Mouse (Mus musculus): Measurements from ENCODE around the gene Kcnj6. TPM values are rescaled to one million over a fixed set of nuclear protein-coding genes. Genes with fewer than 3 reads are reported as not detected.

The Kcnj6 gene
- polyA plus RNA-seq, 1 experiment, result 9.7 TPM

DNA sequence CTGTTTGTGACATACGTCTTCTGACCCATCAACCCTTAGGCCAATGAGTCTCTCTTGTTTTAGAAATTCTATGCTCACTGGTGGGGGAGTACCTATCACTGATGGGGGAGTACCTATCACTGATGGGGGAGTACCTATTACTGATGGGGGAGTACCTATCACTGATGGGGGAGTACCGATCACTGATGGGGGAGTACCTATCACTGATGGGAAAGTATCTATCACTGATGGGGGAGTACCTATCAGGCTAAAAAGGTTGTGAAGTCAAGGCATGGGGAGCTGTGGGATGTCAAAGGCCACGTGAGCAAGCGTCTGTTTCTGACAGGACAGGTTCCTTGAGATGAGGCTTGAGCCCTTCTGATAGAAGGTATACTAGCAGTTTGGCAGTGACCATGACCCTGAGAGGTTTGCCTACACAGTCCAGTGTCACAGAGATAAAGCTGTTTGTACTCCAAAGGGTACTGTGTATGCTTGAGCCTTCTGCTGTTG lies 105.3 kb downstream of the Kcnj6 start:
- TF ChIP-seq POLR2A (IDR thresholded peaks at IDR 0.05; ENCODE audit: control insufficient read depth, low read depth, low read length) (no peak), CTCF (IDR thresholded peaks at IDR 0.05; ENCODE audit: control insufficient read depth, insufficient read depth, insufficient replicate concordance, low read depth, low read length) (no peak)
- no peaks in the 10 kb centered on the region for H3K36me3 ChIP-seq (ENCODE audit: control insufficient read depth, insufficient read depth, low read length)
- H3K27me3 ChIP-seq (ENCODE audit: control insufficient read depth, insufficient read depth, low read length), result no peaks in the 10 kb centered on the region
- H3K4me3 ChIP-seq (ENCODE audit: control insufficient read depth, low read depth, low read length), result no peak overlapping the region
- no peak overlapping the region for H3K27ac ChIP-seq (ENCODE audit: control insufficient read depth, insufficient read depth, low read depth, low read length)
- no peaks in the 10 kb centered on the region for H3K4me1 ChIP-seq (ENCODE audit: control insufficient read depth, insufficient read depth, low read length)

DNA sequence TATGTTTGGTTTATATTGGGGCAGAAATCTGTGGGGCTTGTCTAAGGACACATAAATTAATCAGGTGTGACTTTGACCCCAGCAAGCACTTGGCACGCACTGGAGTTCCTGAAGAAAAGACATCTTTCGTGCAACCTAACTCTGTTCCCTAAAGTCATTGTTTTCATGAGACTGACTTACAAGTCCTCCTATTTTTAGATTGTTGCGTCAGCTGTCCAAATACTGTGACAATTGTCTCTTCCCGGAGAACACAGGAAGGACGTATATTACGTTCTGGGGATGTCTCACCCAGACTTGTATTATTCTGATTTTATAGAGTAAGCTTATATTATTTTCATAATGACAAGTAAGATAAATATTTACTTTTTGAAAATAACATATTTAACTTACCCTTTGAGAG lies 106.9 kb downstream of the Kcnj6 start:
- TF ChIP-seq CTCF (IDR thresholded peaks at IDR 0.05; ENCODE audit: control insufficient read depth, insufficient read depth, insufficient replicate concordance, low read depth, low read length) (no peak), POLR2A (IDR thresholded peaks at IDR 0.05; ENCODE audit: control insufficient read depth, low read depth, low read length) (no peak)
- no peak overlapping the region for H3K4me3 ChIP-seq (ENCODE audit: control insufficient read depth, low read depth, low read length)
- no peaks in the 10 kb centered on the region for H3K27me3 ChIP-seq (ENCODE audit: control insufficient read depth, insufficient read depth, low read length)
- no peaks in the 10 kb centered on the region for H3K4me1 ChIP-seq (ENCODE audit: control insufficient read depth, insufficient read depth, low read length)
- H3K27ac ChIP-seq (ENCODE audit: control insufficient read depth, insufficient read depth, low read depth, low read length), result no peak overlapping the region
- H3K36me3 ChIP-seq (ENCODE audit: control insufficient read depth, insufficient read depth, low read length), result no peaks in the 10 kb centered on the region

DNA sequence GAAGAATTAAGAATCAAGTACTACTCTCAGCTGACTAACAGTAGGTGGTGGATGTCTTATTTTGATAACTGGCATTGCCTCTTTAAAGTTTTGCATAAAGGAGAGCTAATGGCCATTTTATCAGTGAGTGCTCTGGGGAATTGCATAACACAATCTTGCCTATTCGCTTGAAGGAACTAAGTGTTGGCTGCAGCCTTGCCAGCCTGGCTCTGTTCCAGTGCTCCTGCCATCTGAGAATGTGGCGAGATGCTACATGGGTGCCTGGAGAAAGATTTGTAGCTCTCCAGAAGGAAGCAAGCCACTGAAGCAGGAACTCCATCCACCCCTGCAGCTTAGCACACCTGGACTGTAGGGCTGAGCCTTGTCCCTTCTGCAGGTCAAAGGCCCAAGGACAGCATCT lies 107.4 kb downstream of the Kcnj6 start:
- Histone ChIP-seq H3K4me1 (ENCODE audit: control insufficient read depth, insufficient read depth, low read length) (no peaks in the 10 kb centered on the region), H3K4me3 (ENCODE audit: control insufficient read depth, low read depth, low read length) (no peak overlapping the region)
- TF ChIP-seq CTCF (IDR thresholded peaks at IDR 0.05; ENCODE audit: control insufficient read depth, insufficient read depth, insufficient replicate concordance, low read depth, low read length) (no peak), POLR2A (IDR thresholded peaks at IDR 0.05; ENCODE audit: control insufficient read depth, low read depth, low read length) (no peak)

DNA sequence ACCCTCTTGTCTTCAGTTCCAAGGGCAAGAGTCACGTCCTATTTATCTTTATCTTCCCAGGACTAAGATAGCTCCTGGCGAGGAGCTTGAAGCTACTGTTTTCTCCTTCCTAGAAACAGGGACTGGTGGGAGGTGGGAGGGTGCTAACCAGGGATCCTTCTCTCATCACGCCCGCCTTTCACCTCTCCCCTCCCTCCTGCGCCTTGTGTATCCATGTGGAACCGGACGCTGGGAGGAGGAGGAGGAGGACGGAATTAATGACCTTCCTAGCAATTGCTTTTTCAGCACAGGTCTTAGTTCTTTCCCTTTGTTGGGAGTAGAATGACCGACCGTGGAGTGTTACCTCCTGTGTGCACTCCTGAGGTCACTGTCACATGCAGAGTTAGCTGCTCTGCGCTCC lies 108.9 kb downstream of the Kcnj6 start:
- Histone ChIP-seq H3K27ac (ENCODE audit: control insufficient read depth, insufficient read depth, low read depth, low read length) (no peak overlapping the region), H3K27me3 (ENCODE audit: control insufficient read depth, insufficient read depth, low read length) (no peaks in the 10 kb centered on the region), H3K4me1 (ENCODE audit: control insufficient read depth, insufficient read depth, low read length) (no peaks in the 10 kb centered on the region), H3K36me3 (ENCODE audit: control insufficient read depth, insufficient read depth, low read length) (no peaks in the 10 kb centered on the region), H3K4me3 (ENCODE audit: control insufficient read depth, low read depth, low read length) (no peak overlapping the region)
- no peak for TF ChIP-seq POLR2A (IDR thresholded peaks at IDR 0.05; ENCODE audit: control insufficient read depth, low read depth, low read length)

More for the DNA sequence above, 107.4 kb downstream of the Kcnj6 start:
- Histone ChIP-seq H3K27me3 (ENCODE audit: control insufficient read depth, insufficient read depth, low read length) (no peaks in the 10 kb centered on the region), H3K27ac (ENCODE audit: control insufficient read depth, insufficient read depth, low read depth, low read length) (no peak overlapping the region), H3K36me3 (ENCODE audit: control insufficient read depth, insufficient read depth, low read length) (no peaks in the 10 kb centered on the region)

DNA sequence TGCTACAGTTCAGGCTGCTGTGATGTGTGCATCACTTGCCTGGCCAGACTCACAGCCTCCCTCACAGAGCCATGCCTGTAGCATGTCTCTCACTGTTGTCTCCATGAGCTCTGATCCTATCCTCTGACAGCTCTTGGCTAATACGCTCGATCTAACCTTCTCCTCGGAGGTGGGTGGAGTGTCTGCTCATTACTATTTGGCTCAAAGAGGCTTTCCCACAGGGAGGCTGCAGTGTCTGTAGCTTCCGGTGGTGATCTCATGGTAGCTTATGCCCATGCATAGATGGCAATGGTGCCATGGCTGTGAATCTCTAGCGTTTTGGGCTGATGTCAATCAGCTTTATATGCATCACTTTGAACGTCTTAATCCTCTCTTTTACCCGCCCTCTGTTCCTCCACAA lies 111.1 kb downstream of the Kcnj6 start:
- Histone ChIP-seq H3K27me3 (ENCODE audit: control insufficient read depth, insufficient read depth, low read length) (no peaks in the 10 kb centered on the region), H3K4me1 (ENCODE audit: control insufficient read depth, insufficient read depth, low read length) (no peaks in the 10 kb centered on the region), H3K4me3 (ENCODE audit: control insufficient read depth, low read depth, low read length) (no peak overlapping the region), H3K36me3 (ENCODE audit: control insufficient read depth, insufficient read depth, low read length) (no peaks in the 10 kb centered on the region), H3K27ac (ENCODE audit: control insufficient read depth, insufficient read depth, low read depth, low read length) (no peak overlapping the region)
- no peak for TF ChIP-seq POLR2A (IDR thresholded peaks at IDR 0.05; ENCODE audit: control insufficient read depth, low read depth, low read length)

DNA sequence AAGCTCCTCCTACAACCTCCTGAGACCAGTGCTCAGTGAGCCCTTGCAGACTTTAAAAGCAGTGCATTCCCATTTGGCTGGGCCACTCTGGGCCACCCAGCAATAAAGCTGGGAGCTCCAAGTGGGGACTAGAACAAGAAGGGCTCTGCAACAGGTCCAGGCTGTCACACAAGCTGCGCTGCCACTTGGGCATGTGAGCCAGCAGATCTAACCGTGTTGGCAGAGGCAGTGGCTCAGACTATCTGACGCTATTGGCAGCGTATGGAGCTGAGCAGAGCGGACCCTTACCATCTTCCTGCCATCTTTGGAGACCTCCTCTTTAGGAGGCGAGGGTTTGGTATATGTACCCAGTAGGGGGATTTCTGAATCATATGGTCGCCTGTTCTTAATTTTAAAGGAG lies 112.4 kb downstream of the Kcnj6 start:
- no peaks in the 10 kb centered on the region for H3K4me1 ChIP-seq (ENCODE audit: control insufficient read depth, insufficient read depth, low read length)
- no peak overlapping the region for H3K4me3 ChIP-seq (ENCODE audit: control insufficient read depth, low read depth, low read length)
- no peak for TF ChIP-seq CTCF (IDR thresholded peaks at IDR 0.05; ENCODE audit: control insufficient read depth, insufficient read depth, insufficient replicate concordance, low read depth, low read length)
- no peak for TF ChIP-seq POLR2A (IDR thresholded peaks at IDR 0.05; ENCODE audit: control insufficient read depth, low read depth, low read length)

DNA sequence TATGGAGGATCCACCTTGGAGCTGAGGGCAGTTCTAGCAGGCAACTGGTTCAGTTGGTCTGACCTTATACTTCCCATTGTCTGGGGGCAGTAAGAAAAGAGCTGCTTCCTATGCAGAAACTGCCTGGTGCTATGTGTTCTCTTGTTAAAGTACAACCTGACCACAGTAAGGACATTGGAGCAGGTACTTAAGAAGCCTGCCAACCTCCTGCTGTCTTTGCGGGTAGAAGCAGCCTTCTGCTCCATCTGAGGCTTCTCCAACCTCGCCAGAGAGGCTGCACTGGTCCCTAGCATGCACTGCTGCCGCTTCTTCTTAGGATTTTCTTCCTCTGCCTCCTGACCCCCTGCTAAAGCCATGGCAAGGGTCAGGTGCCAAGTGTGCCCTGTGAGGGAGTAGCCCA lies 113.6 kb downstream of the Kcnj6 start:
- Histone ChIP-seq H3K4me1 (ENCODE audit: control insufficient read depth, insufficient read depth, low read length) (no peaks in the 10 kb centered on the region), H3K4me3 (ENCODE audit: control insufficient read depth, low read depth, low read length) (no peak overlapping the region), H3K27ac (ENCODE audit: control insufficient read depth, insufficient read depth, low read depth, low read length) (no peak overlapping the region), H3K36me3 (ENCODE audit: control insufficient read depth, insufficient read depth, low read length) (no peaks in the 10 kb centered on the region), H3K27me3 (ENCODE audit: control insufficient read depth, insufficient read depth, low read length) (no peaks in the 10 kb centered on the region)
- no peak for TF ChIP-seq POLR2A (IDR thresholded peaks at IDR 0.05; ENCODE audit: control insufficient read depth, low read depth, low read length)
- TF ChIP-seq CTCF (IDR thresholded peaks at IDR 0.05; ENCODE audit: control insufficient read depth, insufficient read depth, insufficient replicate concordance, low read depth, low read length), result no peak

More for the DNA sequence above, 112.4 kb downstream of the Kcnj6 start:
- no peak overlapping the region for H3K27ac ChIP-seq (ENCODE audit: control insufficient read depth, insufficient read depth, low read depth, low read length)
- H3K36me3 ChIP-seq (ENCODE audit: control insufficient read depth, insufficient read depth, low read length), result no peaks in the 10 kb centered on the region
- H3K27me3 ChIP-seq (ENCODE audit: control insufficient read depth, insufficient read depth, low read length), result no peaks in the 10 kb centered on the region

DNA sequence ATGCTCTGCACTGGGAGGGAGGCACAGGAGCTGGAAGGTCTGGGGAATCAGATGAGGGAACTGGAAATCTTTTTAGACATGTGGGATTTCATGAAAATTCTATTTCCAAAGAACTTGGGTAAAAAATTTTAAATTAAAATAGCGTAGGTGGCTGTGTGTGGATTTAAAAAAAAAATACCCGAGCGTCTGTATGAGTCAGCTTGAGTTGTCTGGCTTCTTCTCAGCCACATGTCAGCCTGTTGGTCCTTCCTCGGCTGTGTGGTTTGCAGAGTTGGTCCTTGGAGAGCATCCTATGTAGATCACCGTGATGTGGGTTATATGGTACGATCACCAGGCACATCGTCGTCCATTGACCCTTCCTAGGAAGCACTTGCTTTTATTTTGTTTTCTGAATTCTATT lies 114.3 kb downstream of the Kcnj6 start:
- TF ChIP-seq POLR2A (IDR thresholded peaks at IDR 0.05; ENCODE audit: control insufficient read depth, low read depth, low read length), result no peak
- TF ChIP-seq CTCF (IDR thresholded peaks at IDR 0.05; ENCODE audit: control insufficient read depth, insufficient read depth, insufficient replicate concordance, low read depth, low read length), result no peak
- Histone ChIP-seq H3K36me3 (ENCODE audit: control insufficient read depth, insufficient read depth, low read length) (no peaks in the 10 kb centered on the region), H3K27me3 (ENCODE audit: control insufficient read depth, insufficient read depth, low read length) (no peaks in the 10 kb centered on the region), H3K27ac (ENCODE audit: control insufficient read depth, insufficient read depth, low read depth, low read length) (no peak overlapping the region), H3K4me1 (ENCODE audit: control insufficient read depth, insufficient read depth, low read length) (no peaks in the 10 kb centered on the region), H3K4me3 (ENCODE audit: control insufficient read depth, low read depth, low read length) (no peak overlapping the region)
